ENCODE assay signal across 15 mouse cellular contexts in the genomic region with DNA sequence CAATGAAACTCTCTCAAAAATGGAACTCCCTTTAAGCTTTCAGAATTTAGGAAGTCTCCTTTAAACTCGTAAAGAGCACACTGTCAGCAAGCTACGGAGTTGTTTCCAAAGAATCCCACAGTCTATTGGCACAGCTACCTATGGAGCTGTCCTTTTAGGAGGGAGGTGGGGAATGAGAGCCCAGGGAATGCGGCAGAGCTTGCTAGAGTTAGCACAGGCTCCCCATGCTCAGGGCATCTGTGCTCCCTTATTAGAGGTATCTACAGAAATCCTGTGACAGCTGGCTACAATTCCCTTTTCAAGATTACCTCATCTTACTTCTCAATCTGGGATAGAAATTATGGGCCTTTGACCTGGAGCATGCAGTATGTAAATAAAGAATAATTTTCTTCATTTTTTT. TPM values are rescaled to one million over a fixed set of nuclear protein-coding genes. Genes with fewer than 3 reads are reported as not detected.
DNase-seq lines count a peak whose midpoint lies in the region; ATAC-seq lines count a peak whose summit lies in the region.
"Had no signal": no experiment of that assay in that cellular context is flagged by ENCODE, and none has a peak within 500 bp of the region (broad histone marks: within the 10 kb centered on the region; RNA-seq: fewer than 3 reads in every experiment).

No protein-coding gene starts in this region.

- no peak for ATAC-seq in monocyte, adult 5-6 weeks (replicated peaks; ENCODE audit: insufficient number of reproducible peaks, low FRiP score, low TSS enrichment, poor library complexity, severe bottlenecking)
- ATAC-seq: forebrain, embryonic 16.5 days; inflammation-experienced regulatory T-cells, adult 6 months; intestine, postnatal 0 days had no signal

- intact Hi-C loops in heart, postnatal 10 days (cut with DNase I) = no loop called here

- peak; percentile 76 for DNase-seq in brain, adult 2 months (ENCODE audit: low read depth, low spot score)
- peak; percentile 36 to 55 for DNase-seq in cerebellum, adult 18-20 months
- DNase-seq in cerebellum, adult 9-11 months = peak; percentile 68
- peak; percentile 37 to 56 for DNase-seq in cerebellum, postnatal 36 days
- DNase-seq in right cerebral cortex, adult 18-20 months = no peak
- no peak for DNase-seq in heart, postnatal 10 days
- DNase-seq: adrenal gland, postnatal 10 days; gastrocnemius, postnatal 10 days; heart, adult 2 months had no signal

RNA-seq across cellular contexts. Expression of gene Gm8773, which starts 36.9 kb away (rescaled TPM):
- not detected in 3 replicates for total RNA-seq in monocyte, adult 5-6 weeks (2017)
- not detected for total RNA-seq in heart, postnatal 10 days (2021)
- total RNA-seq: gastrocnemius, postnatal 10 days; heart, adult 2 months; heart, postnatal 25 days; MEL had no signal

RNA-seq across cellular contexts. Expression of gene Gtpbp10, which starts 51.2 kb away (rescaled TPM):
- total RNA-seq in monocyte, adult 5-6 weeks (2017) = 9.5 to 19.4 TPM (median 17.9 TPM) in 3 replicates
- 10 to 100 TPM; 11.2 to 12.0 TPM for total RNA-seq in heart, postnatal 10 days (2021)
- total RNA-seq: MEL had no signal

RNA-seq across cellular contexts. Expression of gene Cfap69, which starts 53.5 kb away (rescaled TPM):
- 3.4 to 3.6 TPM in 2 of 3 replicates, not detected in the other for total RNA-seq in monocyte, adult 5-6 weeks (2017)
- total RNA-seq in heart, postnatal 10 days (2021) = 1 to 10 TPM; 1.1 to 2.7 TPM
- total RNA-seq: MEL had no signal

Comparison
In these comparisons a context has a peak if more than half of its experiments do, and no peak if none do; other contexts are left out.
1. DNase-seq: peak in brain, adult 2 months (single experiment), cerebellum, adult 18-20 months (2 of 2), cerebellum, adult 9-11 months (single experiment) and cerebellum, postnatal 36 days (2 of 2); none in right cerebral cortex, adult 18-20 months (single experiment) and heart, postnatal 10 days (0 of 2).